Mouse (Mus musculus) megakaryocyte, embryonic 14.5 days (primary cell): ENCODE data around the gene Islr.

Experiments
- FLI1 ChIP-seq: IDR thresholded peaks from 2 replicates; pipeline ENCODE4 v1.6.1; 2012; ENCODE audit warnings: low read length, inconsistent platforms, mixed read lengths
- GATA1 ChIP-seq: IDR thresholded peaks from 3 replicates; pipeline ENCODE4 v1.6.1; 2012; ENCODE audit warnings: mixed read lengths, low read length, inconsistent platforms, borderline replicate concordance

GRCm38 (mm10) chr9:58203516-58204447 is at the start of gene Islr, which contains the start of gene Islr2:
- TF ChIP-seq GATA1 = no peak
- TF ChIP-seq FLI1 = no peak
